Mouse (Mus musculus) CH12.LX (cell line): ENCODE results near the gene Psmb6. TPM values are rescaled to one million over a fixed set of nuclear protein-coding genes. Genes with fewer than 3 reads are reported as not detected.

Source experiments
- DNase-seq: peaks from one replicate; pipeline ENCODE4 v3.0.0-alpha.2; 2013; ENCODE audit errors: extremely low read depth
- H3K27ac ChIP-seq: 2 replicates; pipeline ENCODE4 v1.5.1; 2012; ENCODE audit warnings: low read depth, mild to moderate bottlenecking, control low read depth, moderate library complexity; ENCODE audit not compliant: insufficient read depth
- H3K27me3 ChIP-seq: replicated peaks from 2 replicates; pipeline ENCODE3; 2012; ENCODE audit warnings: inconsistent platforms
- H3K36me3 ChIP-seq, 2 experiments: replicated peaks in 1 of 2; 2 replicates each; pipeline versions ENCODE3 to v1.6.1; 2012; ENCODE audit warnings: inconsistent platforms in 1 of 2, low read length in 1 of 2, mild to moderate bottlenecking in 1 of 2, mixed read lengths in 1 of 2, moderate library complexity in 1 of 2; ENCODE audit not compliant: control insufficient read depth in 1 of 2, insufficient read depth in 1 of 2
- H3K4me1 ChIP-seq, 2 experiments: 2 replicates each; pipeline ENCODE4 v1.6.1; 2012; ENCODE audit warnings: inconsistent platforms in 1 of 2, moderate library complexity in 1 of 2; ENCODE audit not compliant: insufficient read depth in 2 of 2, control insufficient read depth in 1 of 2
- H3K4me2 ChIP-seq: 2 replicates; pipeline ENCODE4 v1.6.1; 2012; ENCODE audit warnings: low read depth, mild to moderate bottlenecking, control low read depth; ENCODE audit not compliant: poor library complexity, insufficient read depth, severe bottlenecking
- H3K4me3 ChIP-seq, 3 experiments: fragments of 150-350 bp in 1 of 3; sonication (generic) in 1 of 3; replicated peaks in 1 of 3; 2 replicates each; pipeline versions ENCODE3 to v1.5.1; 2011 to 2012; ENCODE audit warnings: low read depth in 2 of 3, low read length in 2 of 3, mild to moderate bottlenecking in 2 of 3, moderate library complexity in 2 of 3, control low read depth in 1 of 3, improper control_type of control experiment in 1 of 3, inconsistent platforms in 1 of 3, mixed read lengths in 1 of 3; ENCODE audit not compliant: poor library complexity in 1 of 3
- H3K79me2 ChIP-seq: replicated peaks from 2 replicates; pipeline ENCODE4 v1.6.1; 2012; ENCODE audit warnings: mild to moderate bottlenecking, moderate library complexity; ENCODE audit not compliant: control insufficient read depth, poor library complexity, insufficient read depth, severe bottlenecking; ENCODE audit errors: extremely low read depth
- H3K9ac ChIP-seq: 2 replicates; pipeline ENCODE4 v1.6.1; 2012; ENCODE audit warnings: low read depth, mild to moderate bottlenecking, control low read depth, moderate library complexity; ENCODE audit not compliant: insufficient read depth
- H3K9me3 ChIP-seq: replicated peaks from 2 replicates; pipeline ENCODE3; 2012; ENCODE audit warnings: low read length, inconsistent platforms, mixed read lengths
- BHLHE40 ChIP-seq: IDR thresholded peaks from 2 replicates; pipeline ENCODE4 v1.6.1; 2011; ENCODE audit warnings: mild to moderate bottlenecking, low read depth, low read length, improper control_type of control experiment
- CHD2 ChIP-seq: IDR thresholded peaks from 2 replicates; pipeline ENCODE4 v1.6.1; 2011; ENCODE audit warnings: low read length, improper control_type of control experiment
- CTCF ChIP-seq, 2 experiments: IDR thresholded peaks in 1 of 2; conservative IDR thresholded peaks in 1 of 2; 2 replicates each; pipeline ENCODE4 v1.5.1; 2011 to 2012; ENCODE audit warnings: low read depth in 2 of 2, low read length in 2 of 2, improper control_type of control experiment in 1 of 2, inconsistent platforms in 1 of 2, mild to moderate bottlenecking in 1 of 2, moderate library complexity in 1 of 2
- ELF1 ChIP-seq: IDR thresholded peaks from 2 replicates; pipeline ENCODE4 v1.6.1; 2014; ENCODE audit warnings: low read depth, mild to moderate bottlenecking, inconsistent platforms, low read length, improper control_type of control experiment
- EP300 ChIP-seq: IDR thresholded peaks from 2 replicates; pipeline ENCODE4 v1.6.1; 2011; ENCODE audit warnings: low read length, improper control_type of control experiment
- ETS1 ChIP-seq: conservative IDR thresholded peaks from 2 replicates; pipeline ENCODE4 v1.6.1; 2012; ENCODE audit warnings: low read depth, mild to moderate bottlenecking, inconsistent platforms, low read length, improper control_type of control experiment, moderate library complexity
- GABPA ChIP-seq: IDR thresholded peaks from 2 replicates; pipeline ENCODE4 v1.6.1; 2012; ENCODE audit warnings: low read depth, low read length, improper control_type of control experiment, inconsistent platforms; ENCODE audit not compliant: insufficient replicate concordance
- HCFC1 ChIP-seq: IDR thresholded peaks from 2 replicates; pipeline ENCODE4 v1.6.1; 2012; ENCODE audit warnings: low read depth, mild to moderate bottlenecking, inconsistent platforms, low read length, improper control_type of control experiment
- IRF4 ChIP-seq: IDR thresholded peaks from 2 replicates; pipeline ENCODE4 v1.6.1; 2014; ENCODE audit warnings: low read depth, mild to moderate bottlenecking, inconsistent platforms, low read length, improper control_type of control experiment
- KAT2A ChIP-seq: IDR thresholded peaks from 2 replicates; pipeline ENCODE4 v1.6.1; 2012; ENCODE audit warnings: low read length, improper control_type of control experiment, inconsistent platforms; ENCODE audit not compliant: insufficient replicate concordance
- MEF2A ChIP-seq: IDR thresholded peaks from 2 replicates; pipeline ENCODE4 v1.6.1; 2014; ENCODE audit warnings: low read depth, mild to moderate bottlenecking, inconsistent platforms, low read length, improper control_type of control experiment, borderline replicate concordance
- MXI1 ChIP-seq: IDR thresholded peaks from 2 replicates; pipeline ENCODE4 v1.6.1; 2011; ENCODE audit warnings: mild to moderate bottlenecking, low read depth, low read length, improper control_type of control experiment
- MYC ChIP-seq: IDR thresholded peaks from 2 replicates; pipeline ENCODE4 v1.6.1; 2011; ENCODE audit warnings: low read depth, mild to moderate bottlenecking, improper control_type of control experiment, low read length
- NELFE ChIP-seq: IDR thresholded peaks from 2 replicates; pipeline ENCODE4 v1.6.1; 2011; ENCODE audit warnings: low read depth, low read length, improper control_type of control experiment
- NRF1 ChIP-seq: IDR thresholded peaks from 2 replicates; pipeline ENCODE4 v1.6.1; 2014; ENCODE audit warnings: low read depth, mild to moderate bottlenecking, inconsistent platforms, low read length, improper control_type of control experiment, moderate library complexity
- PAX5 ChIP-seq: IDR thresholded peaks from 2 replicates; pipeline ENCODE4 v1.6.1; 2012; ENCODE audit warnings: low read length, inconsistent platforms, mixed read lengths
- POLR2A ChIP-seq: IDR thresholded peaks from 2 replicates; pipeline ENCODE4 v1.6.1; 2011; ENCODE audit warnings: low read depth, mild to moderate bottlenecking, improper control_type of control experiment, low read length
- RAD21 ChIP-seq: IDR thresholded peaks from 2 replicates; pipeline ENCODE4 v1.6.1; 2011; ENCODE audit warnings: low read depth, mild to moderate bottlenecking, low read length, improper control_type of control experiment, moderate library complexity
- SMC3 ChIP-seq: IDR thresholded peaks from 2 replicates; pipeline ENCODE4 v1.6.1; 2011; ENCODE audit warnings: low read depth, low read length, improper control_type of control experiment
- TBP ChIP-seq: conservative IDR thresholded peaks from 2 replicates; pipeline ENCODE4 v1.6.1; 2011; ENCODE audit warnings: low read depth, low read length, improper control_type of control experiment
- TCF12 ChIP-seq: IDR thresholded peaks from 2 replicates; pipeline ENCODE4 v1.6.1; 2014; ENCODE audit warnings: low read depth, mild to moderate bottlenecking, inconsistent platforms, low read length, improper control_type of control experiment
- UBTF ChIP-seq: IDR thresholded peaks from 2 replicates; pipeline ENCODE4 v1.6.1; 2012; ENCODE audit warnings: low read depth, mild to moderate bottlenecking, inconsistent platforms, low read length, improper control_type of control experiment, moderate library complexity
- ZC3H11A ChIP-seq: IDR thresholded peaks from 2 replicates; pipeline ENCODE4 v1.6.1; 2012; ENCODE audit warnings: low read depth, mild to moderate bottlenecking, inconsistent platforms, low read length, improper control_type of control experiment
- ZKSCAN1 ChIP-seq: IDR thresholded peaks from 2 replicates; pipeline ENCODE4 v1.6.1; 2012; ENCODE audit warnings: low read depth, inconsistent platforms, low read length, improper control_type of control experiment, borderline replicate concordance
- ZNF384 ChIP-seq: IDR thresholded peaks from 2 replicates; pipeline ENCODE4 v1.6.1; 2012; ENCODE audit warnings: low read depth, low read length, improper control_type of control experiment, inconsistent platforms
- dilution Hi-C: fragments of 300-500 bp; cut with MboI; formaldehyde crosslinking; loops from 2 replicates; pipeline ENCODE4 v1.14.3; 2020; ENCODE audit warnings: low sequenced_read_pairs; ENCODE audit not compliant: extremely low pct_unique_long_range_greater_than_20kb, extremely low pct_ligation_motif_present
- in situ Hi-C: fragments of 300-500 bp; cut with MboI; formaldehyde crosslinking; loops from 3 replicates; pipeline ENCODE4 v1.14.3; 2019; ENCODE audit warnings: low sequenced_read_pairs, low pct_ligation_motif_present, low pct_unique_long_range_greater_than_20kb, mixed read lengths
- polyA plus RNA-seq: library from polyadenylated mRNA; unstranded; fragments of >175 nt; gene quantifications from 2 replicates; pipeline ENCODE4 v1.2.1, GENCODE M21; 2012; ENCODE audit warnings: low read depth; ENCODE audit not compliant: insufficient read length
- total RNA-seq, 2 experiments: library from RNA; depleted of rRNA; stranded (reverse); fragments of 300-350 nt in 1 of 2; fragments of >200 nt in 1 of 2; gene quantifications; 2 replicates each; pipeline ENCODE4 v1.2.3; 2012 to 2014

Psmb6 gene
- total and polyA plus RNA-seq, 3 experiments: 779 to 921 (median 831) TPM

DNA sequence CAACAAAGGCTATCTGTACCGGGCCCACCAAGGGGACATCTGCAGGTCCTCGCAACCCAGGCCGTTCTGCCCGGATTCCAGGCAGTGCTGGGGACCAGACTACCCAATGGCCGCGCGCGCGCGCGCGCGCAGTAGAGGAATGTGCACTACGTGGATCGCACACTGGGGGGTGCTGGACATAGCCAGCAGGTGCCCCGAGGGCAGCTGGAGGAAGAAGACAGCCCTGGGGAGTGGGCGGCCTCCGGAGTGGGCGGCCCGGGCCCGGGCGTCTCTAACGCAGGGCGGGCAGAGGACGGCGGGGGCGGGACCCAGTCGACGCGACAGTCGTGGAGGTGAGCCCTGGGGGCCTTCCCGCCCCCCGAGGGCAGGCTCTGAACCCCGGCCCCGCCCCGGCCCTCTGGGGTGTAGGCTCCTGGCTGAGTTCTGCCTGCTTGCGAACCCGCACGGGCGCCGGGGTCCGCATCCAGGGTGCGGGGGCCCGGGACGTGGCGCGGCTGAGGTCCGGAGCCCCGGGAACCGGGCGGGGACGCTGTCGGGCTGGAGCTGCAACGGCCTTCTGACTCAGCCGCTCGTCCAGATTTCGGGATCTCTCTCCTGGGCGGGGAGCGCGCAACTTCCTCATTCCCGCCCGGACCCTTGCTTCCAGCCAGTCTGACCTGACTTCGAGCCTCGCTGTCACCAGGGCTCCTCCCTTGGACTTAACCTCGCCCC is 14.9 kb downstream of the Psmb6 start, which contains the start of gene Pld2:
TSS of gene Pld2 (plus strand) at position 188 of the 711 bp plus-strand sequence.
- H3K4me2 ChIP-seq: peak within 1 kb of the TSS; percentile 66
- H3K9me3 ChIP-seq: no peaks in the 10 kb centered on the region
- no peaks in the 10 kb centered on the region for H3K79me2 ChIP-seq
- peaks cover 0 to 16% of the 10 kb centered on the region in 2 experiments; a peak in 2 of 4 replicates for H3K4me1 ChIP-seq
- peak; percentile 90 for DNase-seq
- in situ Hi-C loops (no loop called here), dilution Hi-C loops (no loop called here)
- H3K4me3 ChIP-seq: peak within 1 kb of the TSS; percentile 53 to 71 (median 57)
- peaks cover 0 to 9% of the 10 kb centered on the region in 2 experiments for H3K36me3 ChIP-seq
- no peaks in the 10 kb centered on the region for H3K27me3 ChIP-seq
- peak within 1 kb of the TSS; percentile 62 for H3K9ac ChIP-seq
- TF ChIP-seq CHD2 (0 out of 2 replicates have a peak, but pooled peaks have one; percentile 26), MXI1 (0 out of 2 replicates have a peak, but pooled peaks have one; percentile 19), TCF12 (peak; percentile 84; the same call in 1 of the 2 replicates), TBP (no peak), HCFC1 (peak; percentile 53), MYC (peak; percentile 44; the same call in 1 of the 2 replicates), KAT2A (no peak), UBTF (peak; percentile 62; the same call in 1 of the 2 replicates), ETS1 (0 out of 2 replicates have a peak, but pooled peaks have one; percentile 12), ZC3H11A (peak; percentile 31; the same call in 1 of the 2 replicates), SMC3 (peak; percentile 86), IRF4 (peak; percentile 26; the same call in 1 of the 2 replicates), ELF1 (peak; percentile 50), NRF1 (peak; percentile 88), MEF2A (peak; percentile 55; the same call in 1 of the 2 replicates), EP300 (no peak), BHLHE40 (0 out of 2 replicates have a peak, but pooled peaks have one; percentile 12), PAX5 (no peak), NELFE (peak; percentile 79), RAD21 (peak; percentile 70), CTCF (conservative IDR thresholded peaks at IDR 0.05 in 1 of 2, IDR thresholded peaks at IDR 0.05 in 1 of 2; ENCODE audit: low read depth in 2 of 2, low read length in 2 of 2) (peak in 1 of 2 experiments; percentile 85; a peak in 2 of 4 replicates), GABPA (no peak), POLR2A (peak; percentile 84), ZNF384 (no peak), ZKSCAN1 (no peak)
- TF ChIP-seq, all 38 proteins: peak for 18
- no peak within 1 kb of the TSS for H3K27ac ChIP-seq
